In the genomic region with DNA sequence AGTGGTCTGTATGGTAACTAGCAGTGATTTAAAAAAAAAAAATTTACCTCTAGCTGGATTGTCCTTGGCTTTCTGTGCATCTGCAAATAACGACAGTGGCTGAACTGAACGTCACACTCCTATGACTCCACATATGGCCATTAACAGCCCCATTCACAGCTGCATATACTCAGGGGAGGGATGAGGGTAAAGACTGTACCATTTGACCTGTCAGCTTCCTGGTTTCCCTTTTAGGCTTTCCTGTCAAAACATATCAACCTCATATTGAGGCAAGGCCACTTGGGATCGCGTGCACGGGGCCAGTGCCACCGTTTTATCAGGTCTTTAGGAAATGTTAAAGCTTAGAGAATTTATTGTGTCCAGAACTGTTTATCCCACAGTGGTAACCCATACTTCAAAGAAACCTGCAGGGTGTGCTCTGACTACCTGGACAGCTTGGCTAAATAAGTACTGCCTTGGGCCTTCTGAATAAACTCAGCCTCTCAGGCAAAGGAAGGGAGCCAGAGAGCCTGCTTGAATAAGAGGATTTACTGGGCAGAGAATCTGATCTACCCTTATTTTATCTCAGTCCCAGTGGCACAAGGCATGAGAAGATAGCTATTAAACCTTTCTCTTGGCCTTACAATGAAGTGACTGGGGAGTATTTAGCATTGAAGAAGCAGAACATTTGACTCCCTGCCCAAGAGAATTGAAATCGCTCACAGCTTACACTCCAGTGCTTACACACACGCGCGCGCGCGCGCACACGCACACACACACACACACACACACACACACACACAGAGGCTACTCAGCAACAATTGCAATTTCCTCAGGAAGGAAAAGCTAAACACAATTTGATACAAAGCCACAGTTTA, we compare ENCODE assay signal across 10 mouse cellular contexts.
DNase-seq lines count a peak whose midpoint lies in the region; ATAC-seq and TF ChIP-seq lines count a peak whose summit lies in the region.
"Had no signal": no experiment of that assay in that cellular context is flagged by ENCODE, and none has a peak within 500 bp of the region (broad histone marks: within the 10 kb centered on the region; RNA-seq: fewer than 3 reads in every experiment).

No protein-coding gene starts in this region.

- H3K27ac ChIP-seq in forebrain, embryonic 13.5 days, result 0 out of 2 replicates have a peak overlapping the region, but pooled peaks have one; percentile 16
- H3K27ac ChIP-seq in forebrain, embryonic 12.5 days, result no peak overlapping the region
- H3K27ac ChIP-seq in liver, embryonic 16.5 days (ENCODE audit: low read length), result no peak overlapping the region
- no peak overlapping the region for H3K27ac ChIP-seq in hindbrain, embryonic 10.5 days
- H3K27ac ChIP-seq in neural tube, embryonic 11.5 days (ENCODE audit: low read depth, low read length), result 0 out of 2 replicates have a peak overlapping the region, but pooled peaks have one; percentile 17
- H3K27ac ChIP-seq in intestine, postnatal 0 days (ENCODE audit: low read depth, low read length), result no peak overlapping the region

- no peaks in the 10 kb centered on the region for H3K9me3 ChIP-seq in forebrain, embryonic 13.5 days (replicated peaks)
- H3K9me3 ChIP-seq in forebrain, embryonic 12.5 days, result no peaks in the 10 kb centered on the region
- no peaks in the 10 kb centered on the region for H3K9me3 ChIP-seq in liver, embryonic 16.5 days (replicated peaks; ENCODE audit: control insufficient read depth, low read length)
- H3K9me3 ChIP-seq in hindbrain, embryonic 10.5 days, result no peaks in the 10 kb centered on the region
- no peaks in the 10 kb centered on the region for H3K9me3 ChIP-seq in neural tube, embryonic 11.5 days (ENCODE audit: control insufficient read depth, low read length)
- H3K9me3 ChIP-seq in intestine, postnatal 0 days (ENCODE audit: control insufficient read depth), result no peaks in the 10 kb centered on the region

- H3K36me3 ChIP-seq in forebrain, embryonic 13.5 days (ENCODE audit: poor library complexity, severe bottlenecking), result no peaks in the 10 kb centered on the region
- no peaks in the 10 kb centered on the region for H3K36me3 ChIP-seq in forebrain, embryonic 12.5 days (replicated peaks)
- H3K36me3 ChIP-seq in liver, embryonic 16.5 days (ENCODE audit: control insufficient read depth, insufficient read depth), result no peaks in the 10 kb centered on the region
- no peaks in the 10 kb centered on the region for H3K36me3 ChIP-seq in hindbrain, embryonic 10.5 days
- H3K36me3 ChIP-seq in neural tube, embryonic 11.5 days (ENCODE audit: control insufficient read depth, insufficient read depth, low read length), result no peaks in the 10 kb centered on the region
- H3K36me3 ChIP-seq in intestine, postnatal 0 days (ENCODE audit: control insufficient read depth, insufficient read depth), result no peaks in the 10 kb centered on the region

- TF ChIP-seq CTCF in intestine, postnatal 0 days (IDR thresholded peaks at IDR 0.05; ENCODE audit: low read depth), result no peak

- no peak for DNase-seq in liver
- DNase-seq in hindbrain, embryonic 10.5 days (ENCODE audit: low spot score), result peak; percentile 13
- peak; percentile 13 for DNase-seq in neural tube, embryonic 11.5 days (ENCODE audit: low spot score)
- no peak for DNase-seq in left cerebral cortex, postnatal 10 days (ENCODE audit: extremely low spot score in 1 of 2, low spot score in 2 of 2)
- DNase-seq: cerebellum, adult 9-10 months; heart, adult 11 months had no signal

- 74% methylated on average over 15 of the region's 15 CpGs for WGBS in forebrain, embryonic 13.5 days
- WGBS in forebrain, embryonic 12.5 days, result 72% methylated on average over 15 of the region's 15 CpGs
- 81% methylated on average over 15 of the region's 15 CpGs for WGBS in liver, embryonic 16.5 days (ENCODE audit: insufficient replicate concordance)
- 78% methylated on average over 15 of the region's 15 CpGs for WGBS in hindbrain, embryonic 10.5 days
- 76% methylated on average over 15 of the region's 15 CpGs for WGBS in neural tube, embryonic 11.5 days
- 76% methylated on average over 15 of the region's 15 CpGs for WGBS in intestine, postnatal 0 days

- H3K4me1 ChIP-seq in forebrain, embryonic 13.5 days, result peaks cover 13% of the 10 kb centered on the region
- H3K4me1 ChIP-seq in forebrain, embryonic 12.5 days, result peaks cover 13% of the 10 kb centered on the region
- H3K4me1 ChIP-seq in liver, embryonic 16.5 days (ENCODE audit: control insufficient read depth, low read depth, low read length), result no peaks in the 10 kb centered on the region
- H3K4me1 ChIP-seq in hindbrain, embryonic 10.5 days (replicated peaks), result 0 out of 2 replicates have a peak, but pooled peaks cover 8% of the 10 kb centered on the region
- no peaks in the 10 kb centered on the region for H3K4me1 ChIP-seq in neural tube, embryonic 11.5 days (ENCODE audit: control insufficient read depth, insufficient read depth, low read length)
- H3K4me1 ChIP-seq in intestine, postnatal 0 days (replicated peaks; ENCODE audit: control insufficient read depth, insufficient read depth, low read length), result no peaks in the 10 kb centered on the region

- H3K27me3 ChIP-seq in forebrain, embryonic 13.5 days, result no peaks in the 10 kb centered on the region
- no peaks in the 10 kb centered on the region for H3K27me3 ChIP-seq in forebrain, embryonic 12.5 days
- no peaks in the 10 kb centered on the region for H3K27me3 ChIP-seq in liver, embryonic 16.5 days (ENCODE audit: control insufficient read depth, insufficient read depth, low read depth, low read length)
- no peaks in the 10 kb centered on the region for H3K27me3 ChIP-seq in hindbrain, embryonic 10.5 days (ENCODE audit: insufficient read depth, poor library complexity, severe bottlenecking)
- H3K27me3 ChIP-seq in neural tube, embryonic 11.5 days (ENCODE audit: control insufficient read depth, insufficient read depth, low read length), result no peaks in the 10 kb centered on the region
- no peaks in the 10 kb centered on the region for H3K27me3 ChIP-seq in intestine, postnatal 0 days (replicated peaks; ENCODE audit: control insufficient read depth, insufficient read depth, low read length)

- H3K4me3 ChIP-seq in forebrain, embryonic 13.5 days, result no peak overlapping the region
- no peak overlapping the region for H3K4me3 ChIP-seq in forebrain, embryonic 12.5 days (replicated peaks)
- no peak overlapping the region for H3K4me3 ChIP-seq in liver, embryonic 16.5 days (ENCODE audit: low read depth, low read length)
- no peak overlapping the region for H3K4me3 ChIP-seq in hindbrain, embryonic 10.5 days
- no peak overlapping the region for H3K4me3 ChIP-seq in neural tube, embryonic 11.5 days (ENCODE audit: low read depth, low read length)
- no peak overlapping the region for H3K4me3 ChIP-seq in intestine, postnatal 0 days (ENCODE audit: low read depth, low read length)

- no peak overlapping the region for H3K4me2 ChIP-seq in forebrain, embryonic 13.5 days
- H3K4me2 ChIP-seq in forebrain, embryonic 12.5 days, result no peak overlapping the region
- no peak overlapping the region for H3K4me2 ChIP-seq in liver, embryonic 16.5 days (ENCODE audit: low read depth, low read length)
- H3K4me2 ChIP-seq in neural tube, embryonic 11.5 days (ENCODE audit: low read depth), result no peak overlapping the region
- H3K4me2 ChIP-seq in intestine, postnatal 0 days (replicated peaks; ENCODE audit: low read depth), result no peak overlapping the region

- ATAC-seq in forebrain, embryonic 13.5 days, result no peak
- ATAC-seq in forebrain, embryonic 12.5 days (ENCODE audit: low FRiP score), result no peak
- peak; percentile 70 for ATAC-seq in liver, embryonic 16.5 days (ENCODE audit: low read depth)
- ATAC-seq in neural tube, embryonic 11.5 days (ENCODE audit: insufficient read depth, low FRiP score, low TSS enrichment), result no peak
- ATAC-seq in intestine, postnatal 0 days, result no peak

- no peak overlapping the region for H3K9ac ChIP-seq in forebrain, embryonic 13.5 days
- no peak overlapping the region for H3K9ac ChIP-seq in forebrain, embryonic 12.5 days
- no peak overlapping the region for H3K9ac ChIP-seq in liver, embryonic 16.5 days (ENCODE audit: low read depth, low read length)
- no peak overlapping the region for H3K9ac ChIP-seq in neural tube, embryonic 11.5 days (ENCODE audit: low read length)
- no peak overlapping the region for H3K9ac ChIP-seq in intestine, postnatal 0 days (ENCODE audit: low read depth, low read length)

- intact Hi-C loops in left cerebral cortex, postnatal 10 days (cut with DNase I), result no loop called here

Comparison
In these comparisons a context has a peak if more than half of its experiments do, and no peak if none do; other contexts are left out.
1. H3K27ac ChIP-seq: peak in forebrain, embryonic 13.5 days (single experiment) and neural tube, embryonic 11.5 days (single experiment); none in forebrain, embryonic 12.5 days (single experiment), liver, embryonic 16.5 days (single experiment), hindbrain, embryonic 10.5 days (single experiment) and intestine, postnatal 0 days (single experiment).
2. DNase-seq: peak in hindbrain, embryonic 10.5 days (single experiment) and neural tube, embryonic 11.5 days (single experiment); none in liver (single experiment) and left cerebral cortex, postnatal 10 days (0 of 2).